Comparison of ENCODE assay signal across 9 mouse cellular contexts in genomic region chr7:100931316-100931925, GRCm38 (mm10). TPM values are rescaled to one million over a fixed set of nuclear protein-coding genes. Genes with fewer than 3 reads are reported as not detected.
DNase-seq lines count a peak whose midpoint lies in the region; ATAC-seq lines count a peak whose summit lies in the region.
"Had no signal": no experiment of that assay in that cellular context is flagged by ENCODE, and none has a peak within 500 bp of the region (broad histone marks: within the 10 kb centered on the region; RNA-seq: fewer than 3 reads in every experiment).

No protein-coding gene starts in this region.

- ATAC-seq in heart, embryonic 11.5 days (replicated peaks; ENCODE audit: insufficient number of reproducible peaks, low FRiP score, low TSS enrichment): peak; percentile 5
- ATAC-seq in neural tube, embryonic 11.5 days (ENCODE audit: insufficient read depth, low FRiP score, low TSS enrichment): peak; percentile 26

- peaks cover 43% of the 10 kb centered on the region for H3K4me1 ChIP-seq in heart, embryonic 11.5 days (ENCODE audit: control insufficient read depth, insufficient read depth, low read length)
- H3K4me1 ChIP-seq in neural tube, embryonic 11.5 days (ENCODE audit: control insufficient read depth, insufficient read depth, low read length): peaks cover 42% of the 10 kb centered on the region

- DNase-seq in gastrocnemius, postnatal 14 days: peak; percentile 68
- DNase-seq in gastrocnemius, adult 8-10 months (ENCODE audit: low spot score in 2 of 2): no peak
- peak; percentile 70 for DNase-seq in Muller cell, postnatal 12 days (ENCODE audit: inconsistent ontology term)
- DNase-seq in kidney, postnatal 25 days: peak; percentile 33 to 61
- DNase-seq in neural tube, embryonic 11.5 days (ENCODE audit: low spot score): no peak
- no peak for DNase-seq in right cerebral cortex, postnatal 4 days
- no peak for DNase-seq in T-cell, adult 2 months (ENCODE audit: low spot score)

- intact Hi-C loops in gastrocnemius, postnatal 14 days (cut with DNase I; ENCODE audit: low total_unique reads): no loop called here

- no peaks in the 10 kb centered on the region; the same call in 1 of the 2 replicates for H3K27me3 ChIP-seq in heart, embryonic 11.5 days (ENCODE audit: control insufficient read depth, insufficient read depth, low read length)
- no peaks in the 10 kb centered on the region for H3K27me3 ChIP-seq in neural tube, embryonic 11.5 days (ENCODE audit: control insufficient read depth, insufficient read depth, low read length)

- no peaks in the 10 kb centered on the region for H3K36me3 ChIP-seq in heart, embryonic 11.5 days (ENCODE audit: control insufficient read depth, insufficient read depth, low read length)
- no peaks in the 10 kb centered on the region for H3K36me3 ChIP-seq in neural tube, embryonic 11.5 days (ENCODE audit: control insufficient read depth, insufficient read depth, low read length)
- H3K36me3 ChIP-seq: G1E had no signal

- peak overlapping the region; percentile 96 for H3K4me2 ChIP-seq in heart, embryonic 11.5 days
- peak overlapping the region; percentile 87 for H3K4me2 ChIP-seq in neural tube, embryonic 11.5 days (ENCODE audit: low read depth)

- H3K27ac ChIP-seq in heart, embryonic 11.5 days (ENCODE audit: low read depth, low read length): peak overlapping the region; percentile 99
- H3K27ac ChIP-seq in neural tube, embryonic 11.5 days (ENCODE audit: low read depth, low read length): peak overlapping the region; percentile 93

- H3K9me3 ChIP-seq in heart, embryonic 11.5 days (replicated peaks; ENCODE audit: control insufficient read depth, low read length): no peaks in the 10 kb centered on the region
- no peaks in the 10 kb centered on the region for H3K9me3 ChIP-seq in neural tube, embryonic 11.5 days (ENCODE audit: control insufficient read depth, low read length)

- H3K9ac ChIP-seq in heart, embryonic 11.5 days (ENCODE audit: low read depth, low read length): peak overlapping the region; percentile 89
- peak overlapping the region; percentile 71 for H3K9ac ChIP-seq in neural tube, embryonic 11.5 days (ENCODE audit: low read length)

- H3K4me3 ChIP-seq in heart, embryonic 11.5 days (ENCODE audit: low read depth, low read length): peak overlapping the region; percentile 82
- peak overlapping the region; percentile 69 for H3K4me3 ChIP-seq in neural tube, embryonic 11.5 days (ENCODE audit: low read depth, low read length)

- WGBS in heart, embryonic 11.5 days (ENCODE audit: insufficient replicate concordance): under 1% methylated on average over 66 of the region's 73 CpGs
- WGBS in neural tube, embryonic 11.5 days: under 1% methylated on average over 48 of the region's 73 CpGs

RNA-seq across cellular contexts. Expression of gene Arhgef17, which starts 0.5 kb away (rescaled TPM):
- total RNA-seq in gastrocnemius, postnatal 14 days (2021): 10 to 100 TPM; 21.9 to 25.7 TPM
- total RNA-seq in gastrocnemius, adult 8-10 months (2022): 10 to 100 TPM; 33.5 to 44.3 (median 38.1) TPM
- polyA plus RNA-seq in heart, embryonic 11.5 days (2014; fragmentation: Nextera tagmentation; extraction: Ambion mirVana): 8.5 and 8.8 TPM in 2 replicates
- 9.7 and 10.7 TPM in 2 replicates for polyA plus RNA-seq in neural tube, embryonic 11.5 days (2014; fragmentation: Nextera tagmentation; extraction: Ambion mirVana)

RNA-seq across cellular contexts. Expression of gene P2ry6, which starts 43.0 kb away (rescaled TPM):
- 1 to 10 TPM; 1.6 to 2.1 TPM for total RNA-seq in gastrocnemius, postnatal 14 days (2021)
- 1 to 10 TPM in 2 of 4 experiments, under 1 TPM in 2; 0.53 to 1.2 (median 0.94) TPM for total RNA-seq in gastrocnemius, adult 8-10 months (2022)
- polyA plus RNA-seq in heart, embryonic 11.5 days (2014; fragmentation: Nextera tagmentation; extraction: Ambion mirVana): 2.1 and 2.8 TPM in 2 replicates
- polyA plus RNA-seq in neural tube, embryonic 11.5 days (2014; fragmentation: Nextera tagmentation; extraction: Ambion mirVana): 2.0 and 3.1 TPM in 2 replicates

Comparison
In these comparisons a context has a peak if more than half of its experiments do, and no peak if none do; other contexts are left out.
1. DNase-seq: peak in gastrocnemius, postnatal 14 days (single experiment), Muller cell, postnatal 12 days (single experiment) and kidney, postnatal 25 days (2 of 2); none in gastrocnemius, adult 8-10 months (0 of 2), neural tube, embryonic 11.5 days (single experiment), right cerebral cortex, postnatal 4 days (single experiment) and T-cell, adult 2 months (single experiment).